Mouse (Mus musculus) MEL (cell line): ENCODE measurements at regions not wholly inside any gene's neighbourhood (a gene's known extent, or its start where the extent isn't known, plus 50 kb on each side); places are given as distances from the start of the nearest gene placed in this dataset.

ENCODE experiments used
- DNase-seq: peaks from one replicate; pipeline ENCODE4 v3.0.0; 2011; ENCODE audit warnings: low read depth, low spot score
- H3K27ac ChIP-seq: 2 replicates; pipeline ENCODE4 v1.5.1; 2012; ENCODE audit warnings: low read depth, mild to moderate bottlenecking, control low read depth, low read length, moderate library complexity; ENCODE audit not compliant: control insufficient read depth
- H3K27me3 ChIP-seq, 2 experiments: fragments of 150-350 bp in 1 of 2; sonication (generic) in 1 of 2; 2 replicates each; pipeline ENCODE4 v1.6.1; 2012; ENCODE audit warnings: low read length in 2 of 2, mild to moderate bottlenecking in 2 of 2, improper control_type of control experiment in 1 of 2, moderate library complexity in 1 of 2; ENCODE audit not compliant: insufficient read depth in 2 of 2, control insufficient read depth in 1 of 2
- H3K36me3 ChIP-seq, 2 experiments: 2 replicates each; pipeline ENCODE4 v1.6.1; 2012 to 2014; ENCODE audit warnings: low read length in 2 of 2, improper control_type of control experiment in 1 of 2, inconsistent platforms in 1 of 2, mild to moderate bottlenecking in 1 of 2; ENCODE audit not compliant: insufficient read depth in 2 of 2, control insufficient read depth in 1 of 2
- H3K4me1 ChIP-seq, 2 experiments: fragments of 150-350 bp in 1 of 2; sonication (generic) in 1 of 2; 2 replicates each; pipeline ENCODE4 v1.6.1; 2012; ENCODE audit warnings: low read length in 2 of 2, improper control_type of control experiment in 1 of 2, mild to moderate bottlenecking in 1 of 2; ENCODE audit not compliant: insufficient read depth in 2 of 2, control insufficient read depth in 1 of 2
- H3K4me3 ChIP-seq, 2 experiments: fragments of 150-350 bp in 1 of 2; sonication (generic) in 1 of 2; 2 replicates each; pipeline ENCODE4 v1.5.1; 2012; ENCODE audit warnings: low read depth in 2 of 2, low read length in 2 of 2, mild to moderate bottlenecking in 2 of 2, moderate library complexity in 2 of 2, control low read depth in 1 of 2, improper control_type of control experiment in 1 of 2; ENCODE audit not compliant: control insufficient read depth in 1 of 2, insufficient read depth in 1 of 2
- H3K79me2 ChIP-seq: 2 replicates; pipeline ENCODE4 v1.6.1; 2012; ENCODE audit warnings: mild to moderate bottlenecking, low read length, moderate library complexity; ENCODE audit not compliant: control insufficient read depth, poor library complexity, insufficient read depth
- H3K9ac ChIP-seq: 2 replicates; pipeline ENCODE4 v1.6.1; 2012; ENCODE audit warnings: low read depth, mild to moderate bottlenecking, control low read depth, low read length, moderate library complexity; ENCODE audit not compliant: control insufficient read depth, poor library complexity, severe bottlenecking
- H3K9me3 ChIP-seq: fragments of 150-350 bp; sonication (generic); replicated peaks from 2 replicates; pipeline ENCODE4 v1.6.1; 2012; ENCODE audit warnings: mild to moderate bottlenecking, low read length, improper control_type of control experiment, moderate library complexity; ENCODE audit not compliant: insufficient read depth
- CHD1 ChIP-seq: IDR thresholded peaks from 2 replicates; pipeline ENCODE4 v1.6.1; 2012; ENCODE audit warnings: low read depth, mild to moderate bottlenecking, inconsistent platforms, low read length, improper control_type of control experiment
- CHD2 ChIP-seq: IDR thresholded peaks from 2 replicates; pipeline ENCODE4 v1.6.1; 2011; ENCODE audit warnings: low read length, improper control_type of control experiment
- CTCF ChIP-seq, 3 experiments: IDR thresholded peaks in 2 of 3; conservative IDR thresholded peaks in 1 of 3; 2 replicates each; pipeline ENCODE4 v1.5.1; 2011 to 2012; ENCODE audit warnings: low read length in 3 of 3, low read depth in 2 of 3, mild to moderate bottlenecking in 2 of 3, improper control_type of control experiment in 1 of 3, inconsistent platforms in 1 of 3, mixed read lengths in 1 of 3, moderate library complexity in 1 of 3; ENCODE audit not compliant: control insufficient read depth in 1 of 3, insufficient read depth in 1 of 3, poor library complexity in 1 of 3, severe bottlenecking in 1 of 3
- E2F4 ChIP-seq: IDR thresholded peaks from 2 replicates; pipeline ENCODE4 v1.6.1; 2011; ENCODE audit warnings: low read depth, low read length, improper control_type of control experiment, borderline replicate concordance
- ELF1 ChIP-seq: IDR thresholded peaks from 2 replicates; pipeline ENCODE4 v1.6.1; 2014; ENCODE audit warnings: low read depth, mild to moderate bottlenecking, inconsistent platforms, low read length, improper control_type of control experiment, moderate library complexity
- EP300 ChIP-seq, 2 experiments: IDR thresholded peaks; 2 replicates each; pipeline ENCODE4 v1.6.1; 2011; ENCODE audit warnings: improper control_type of control experiment in 2 of 2, low read length in 2 of 2, low read depth in 1 of 2, mild to moderate bottlenecking in 1 of 2
- ETS1 ChIP-seq: IDR thresholded peaks from 2 replicates; pipeline ENCODE4 v1.6.1; 2012; ENCODE audit warnings: low read depth, mild to moderate bottlenecking, inconsistent platforms, low read length, improper control_type of control experiment, moderate library complexity
- GABPA ChIP-seq: IDR thresholded peaks from 2 replicates; pipeline ENCODE4 v1.6.1; 2012; ENCODE audit warnings: low read depth, mild to moderate bottlenecking, inconsistent platforms, low read length, improper control_type of control experiment, moderate library complexity
- HCFC1 ChIP-seq: IDR thresholded peaks from 2 replicates; pipeline ENCODE4 v1.6.1; 2012; ENCODE audit warnings: low read depth, mild to moderate bottlenecking, inconsistent platforms, low read length, improper control_type of control experiment, moderate library complexity
- JUND ChIP-seq: IDR thresholded peaks from 2 replicates; pipeline ENCODE4 v1.6.1; 2011; ENCODE audit warnings: low read depth, mild to moderate bottlenecking, improper control_type of control experiment, low read length
- MEF2A ChIP-seq: IDR thresholded peaks from 2 replicates; pipeline ENCODE4 v1.6.1; 2014; ENCODE audit warnings: low read depth, mild to moderate bottlenecking, inconsistent platforms, low read length, improper control_type of control experiment; ENCODE audit not compliant: poor library complexity, insufficient replicate concordance, severe bottlenecking; ENCODE audit errors: extremely low read depth
- MXI1 ChIP-seq: IDR thresholded peaks from 2 replicates; pipeline ENCODE4 v1.6.1; 2011; ENCODE audit warnings: mild to moderate bottlenecking, low read depth, low read length, improper control_type of control experiment
- MYB ChIP-seq: IDR thresholded peaks from 2 replicates; pipeline ENCODE4 v1.6.1; 2011; ENCODE audit warnings: mild to moderate bottlenecking, low read depth, low read length, improper control_type of control experiment
- MYC ChIP-seq: IDR thresholded peaks from 2 replicates; pipeline ENCODE4 v1.6.1; 2011; ENCODE audit warnings: low read depth, mild to moderate bottlenecking, low read length, improper control_type of control experiment, moderate library complexity
- POLR2AphosphoS2 ChIP-seq: IDR thresholded peaks from 2 replicates; pipeline ENCODE4 v1.6.1; 2011; ENCODE audit warnings: low read length, improper control_type of control experiment
- RAD21 ChIP-seq: IDR thresholded peaks from 2 replicates; pipeline ENCODE4 v1.6.1; 2011; ENCODE audit warnings: mild to moderate bottlenecking, low read depth, low read length, improper control_type of control experiment
- SIN3A ChIP-seq: IDR thresholded peaks from 2 replicates; pipeline ENCODE4 v1.6.1; 2012; ENCODE audit warnings: low read length, improper control_type of control experiment, inconsistent platforms
- SMC3 ChIP-seq: IDR thresholded peaks from 2 replicates; pipeline ENCODE4 v1.6.1; 2011; ENCODE audit warnings: low read depth, low read length, improper control_type of control experiment
- TAL1 ChIP-seq: IDR thresholded peaks from 2 replicates; pipeline ENCODE4 v1.6.1; 2012; ENCODE audit warnings: mild to moderate bottlenecking, inconsistent platforms, low read length, moderate library complexity, mixed read lengths
- UBTF ChIP-seq: IDR thresholded peaks from 2 replicates; pipeline ENCODE4 v1.6.1; 2012; ENCODE audit warnings: low read depth, mild to moderate bottlenecking, inconsistent platforms, low read length, improper control_type of control experiment, moderate library complexity, borderline replicate concordance; ENCODE audit not compliant: insufficient read depth
- USF1 ChIP-seq: IDR thresholded peaks from 2 replicates; pipeline ENCODE4 v1.6.1; 2014; ENCODE audit warnings: low read depth, mild to moderate bottlenecking, inconsistent platforms, low read length, improper control_type of control experiment, moderate library complexity
- ZC3H11A ChIP-seq: IDR thresholded peaks from 2 replicates; pipeline ENCODE4 v1.6.1; 2012; ENCODE audit warnings: low read depth, mild to moderate bottlenecking, inconsistent platforms, low read length, improper control_type of control experiment
- ZKSCAN1 ChIP-seq: IDR thresholded peaks from 2 replicates; pipeline ENCODE4 v1.6.1; 2012; ENCODE audit warnings: low read depth, mild to moderate bottlenecking, inconsistent platforms, low read length, improper control_type of control experiment, moderate library complexity
- ZMIZ1 ChIP-seq: IDR thresholded peaks from 2 replicates; pipeline ENCODE4 v1.6.1; 2012; ENCODE audit warnings: low read depth, mild to moderate bottlenecking, inconsistent platforms, low read length, improper control_type of control experiment, moderate library complexity
- ZNF384 ChIP-seq: IDR thresholded peaks from 2 replicates; pipeline ENCODE4 v1.6.1; 2012; ENCODE audit warnings: low read depth, mild to moderate bottlenecking, inconsistent platforms, low read length, improper control_type of control experiment

DNA sequence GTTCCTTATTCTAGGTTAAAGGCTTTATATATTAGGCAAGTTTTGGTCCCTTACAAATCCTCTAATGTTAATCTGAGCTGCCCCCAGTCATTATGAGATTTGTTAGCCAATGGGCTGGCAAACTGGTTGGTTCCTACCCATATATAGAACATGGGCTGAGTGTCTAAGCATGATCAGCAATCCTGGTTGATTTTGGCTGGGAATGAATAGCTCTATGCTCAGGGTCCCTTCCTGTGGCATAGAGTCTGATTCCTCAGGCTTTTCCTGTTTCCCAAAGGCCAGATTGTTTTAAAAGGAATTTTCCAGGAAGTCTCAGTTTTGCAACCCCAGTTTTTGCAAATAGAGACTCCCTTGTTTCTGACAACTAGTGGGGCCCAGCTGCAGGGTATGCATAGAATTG, 102.1 kb upstream of the 9330182O14Rik start:
- TF ChIP-seq POLR2AphosphoS2 = no peak
- no peak for TF ChIP-seq USF1
- TF ChIP-seq ELF1 = no peak
- TF ChIP-seq MEF2A = no peak
- no peak for TF ChIP-seq JUND
- no peak for TF ChIP-seq CTCF (IDR thresholded peaks at IDR 0.05 in 2 of 3, conservative IDR thresholded peaks at IDR 0.05 in 1 of 3; ENCODE audit: control insufficient read depth in 1 of 3, insufficient read depth in 1 of 3, low read depth in 2 of 3, low read length in 3 of 3, poor library complexity in 1 of 3, severe bottlenecking in 1 of 3)
- TF ChIP-seq ZC3H11A = no peak
- TF ChIP-seq CHD1 = no peak
- TF ChIP-seq, all 39 proteins: peak for 0
- Histone ChIP-seq H3K27ac (no peak overlapping the region), H3K36me3 (no peaks in the 10 kb centered on the region), H3K79me2 (no peaks in the 10 kb centered on the region), H3K27me3 (no peaks in the 10 kb centered on the region), H3K4me1 (no peaks in the 10 kb centered on the region), H3K9ac (no peak overlapping the region), H3K4me3 (no peak overlapping the region), H3K9me3 (no peaks in the 10 kb centered on the region)
- DNase-seq = no peak

DNA sequence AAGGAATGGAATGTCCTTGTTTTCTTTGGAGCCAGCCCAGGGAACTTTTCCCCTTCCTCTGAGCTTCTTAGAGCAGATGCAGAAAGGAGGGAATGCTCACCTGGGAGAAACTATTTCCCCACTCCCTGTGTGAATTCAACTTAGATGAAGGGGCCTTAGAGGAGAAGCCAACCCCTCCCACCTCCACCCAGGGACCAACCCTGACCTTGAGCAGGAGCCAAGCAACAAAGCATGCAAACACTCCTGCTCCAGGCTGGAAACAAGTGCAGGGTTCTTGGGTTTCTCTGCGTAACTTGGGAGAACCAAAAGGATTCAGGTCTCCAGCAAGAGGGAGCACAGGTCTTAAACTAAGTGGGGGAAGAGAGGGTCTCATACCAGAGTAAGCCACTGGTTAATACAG, 98.0 kb upstream of the 9330182O14Rik start:
- H3K27ac ChIP-seq = no peak overlapping the region
- H3K36me3 ChIP-seq = no peaks in the 10 kb centered on the region
- no peak overlapping the region for H3K4me3 ChIP-seq
- 0 out of 4 replicates have a peak, but pooled peaks cover 0 to 1% of the 10 kb centered on the region in 2 experiments for H3K4me1 ChIP-seq
- DNase-seq = no peak
- H3K9ac ChIP-seq = no peak overlapping the region
- H3K27me3 ChIP-seq = no peaks in the 10 kb centered on the region; a peak in 1 of 4 replicates
- H3K79me2 ChIP-seq = no peaks in the 10 kb centered on the region
- TF ChIP-seq SIN3A (no peak), ZMIZ1 (no peak), RAD21 (no peak), MXI1 (no peak), ETS1 (no peak), EP300 (IDR thresholded peaks at IDR 0.05; ENCODE audit: low read depth in 1 of 2, low read length in 2 of 2) (no peak), UBTF (no peak), MYB (no peak), MEF2A (no peak), HCFC1 (no peak), CHD1 (no peak), SMC3 (no peak), GABPA (no peak), ZNF384 (no peak), E2F4 (no peak), TAL1 (no peak), USF1 (no peak), ZKSCAN1 (no peak), CHD2 (no peak), MYC (no peak)
- no peaks in the 10 kb centered on the region for H3K9me3 ChIP-seq
